Mouse (Mus musculus) intestine, embryonic 14.5 days (tissue): ENCODE data around the gene Smco1. TPM values are rescaled to one million over a fixed set of nuclear protein-coding genes. Genes with fewer than 3 reads are reported as not detected.
"Not testable (repeated sequence)": the region's sequence is repeated elsewhere in the genome, so short reads cannot be mapped to it uniquely, and the experiment has no call there.

ENCODE experiments used
- ATAC-seq: fragments of 200-750 bp; cut with Nextera tagmentation; replicated peaks from 2 replicates; pipeline ENCODE4 v1.8.0; 2017; ENCODE audit warnings: low read depth, moderate number of reproducible peaks, moderate TSS enrichment, moderate library complexity; ENCODE audit not compliant: low FRiP score, low TSS enrichment
- DNase-seq: peaks from one replicate; pipeline ENCODE4 v3.0.0-alpha.2; 2018; ENCODE audit warnings: low spot score
- H3K27ac ChIP-seq: fragments of 300-500 bp; sonication (generic); 2 replicates; pipeline ENCODE4 v1.5.1; 2014; ENCODE audit warnings: low read depth, mild to moderate bottlenecking, control low read depth
- H3K27me3 ChIP-seq: fragments of 300-500 bp; sonication (generic); replicated peaks from 2 replicates; pipeline ENCODE4 v1.6.1; 2014; ENCODE audit warnings: low read length, control low read depth; ENCODE audit not compliant: control insufficient read depth, insufficient read depth
- H3K36me3 ChIP-seq: fragments of 300-500 bp; sonication (generic); 2 replicates; pipeline ENCODE4 v1.6.1; 2014; ENCODE audit warnings: low read length, control low read depth; ENCODE audit not compliant: control insufficient read depth, insufficient read depth
- H3K4me1 ChIP-seq: fragments of 300-500 bp; sonication (generic); replicated peaks from 2 replicates; pipeline ENCODE4 v1.6.1; 2014; ENCODE audit warnings: low read length, control low read depth, mixed read lengths; ENCODE audit not compliant: control insufficient read depth, insufficient read depth
- H3K4me2 ChIP-seq: fragments of 300-500 bp; sonication (generic); 2 replicates; pipeline ENCODE4 v1.6.1; 2014; ENCODE audit warnings: low read length
- H3K4me3 ChIP-seq: fragments of 300-500 bp; sonication (generic); 2 replicates; pipeline ENCODE4 v1.5.1; 2014; ENCODE audit warnings: low read depth, low read length, control low read depth, mixed read lengths
- H3K9ac ChIP-seq: fragments of 300-500 bp; sonication (generic); 2 replicates; pipeline ENCODE4 v1.6.1; 2014; ENCODE audit warnings: mild to moderate bottlenecking, low read length
- H3K9me3 ChIP-seq: fragments of 300-500 bp; sonication (generic); 2 replicates; pipeline ENCODE4 v1.6.1; 2016; ENCODE audit warnings: low read length, control low read depth; ENCODE audit not compliant: control insufficient read depth
- WGBS: fragments of 180-500 bp; shearing (Covaris S2); extraction: QIAGEN DNeasy Blood & Tissue Kit; methylation state at CpG from one replicate; pipeline ENCODE4 v1.1.7; 2014; 5-methylcytosine and 5-hydroxymethylcytosine counted together
- polyA plus RNA-seq: library from polyadenylated mRNA; unstranded; fragments of >200 nt; fragmentation: Nextera tagmentation; extraction: Ambion mirVana; gene quantifications from 2 replicates; pipeline ENCODE4 v1.2.1, GENCODE M21; 2014

The Smco1 gene
- polyA plus RNA-seq, 1 experiment from 2014 or later = not detected

DNA sequence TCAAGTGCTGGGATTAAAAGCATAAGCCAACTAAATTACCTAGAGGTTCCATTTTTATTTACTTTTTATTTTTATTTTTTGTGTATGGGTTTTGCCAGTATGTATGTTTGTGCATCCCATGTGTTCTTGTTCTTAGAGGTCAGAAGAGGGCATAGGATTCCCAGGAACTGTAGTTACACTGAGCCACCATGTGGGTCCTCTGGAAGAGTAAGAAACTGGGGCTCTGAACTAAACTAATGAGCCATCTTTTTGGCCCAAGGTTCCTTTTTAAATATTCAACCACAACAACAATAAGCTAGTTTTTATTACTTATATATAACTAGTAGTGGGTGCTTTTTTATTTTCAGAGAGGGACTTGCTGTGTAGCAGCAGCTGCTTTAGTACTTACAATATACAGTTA, 11.3 kb downstream of the Smco1 start:
- Histone ChIP-seq H3K36me3 (peaks cover 60% of the 10 kb centered on the region), H3K4me3 (no peak overlapping the region), H3K9me3 (peaks cover 7% of the 10 kb centered on the region; the same call in 1 of the 2 replicates), H3K9ac (no peak overlapping the region), H3K4me2 (no peak overlapping the region), H3K27ac (no peak overlapping the region), H3K27me3 (no peaks in the 10 kb centered on the region), H3K4me1 (peaks cover 7% of the 10 kb centered on the region)
- no peak for ATAC-seq
- DNase-seq = no peak

DNA sequence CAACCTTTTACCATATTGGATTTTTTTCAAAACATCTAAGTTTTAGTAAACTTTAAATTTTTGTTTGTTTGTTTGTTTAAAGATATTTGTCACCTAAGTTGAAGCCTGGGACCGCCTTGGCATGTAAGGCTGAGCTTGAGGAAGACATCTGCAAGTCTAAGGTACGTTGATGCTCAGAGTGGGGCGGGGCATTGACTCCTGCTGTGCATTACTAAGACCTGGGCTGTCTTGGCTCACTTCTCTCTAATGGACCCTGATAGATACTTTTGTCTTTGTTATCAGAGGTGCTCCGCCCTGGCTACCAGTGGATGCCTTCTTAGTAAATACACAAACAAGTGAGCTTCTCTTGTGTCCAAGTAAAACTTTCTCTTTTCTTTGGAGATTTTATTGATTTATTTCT, 20.6 kb downstream of the Smco1 start:
- Histone ChIP-seq H3K36me3 (peaks cover 59% of the 10 kb centered on the region), H3K9me3 (0 out of 2 replicates have a peak, but pooled peaks cover 4% of the 10 kb centered on the region), H3K4me3 (no peak overlapping the region), H3K9ac (no peak overlapping the region), H3K4me1 (no peaks in the 10 kb centered on the region), H3K27me3 (no peaks in the 10 kb centered on the region), H3K27ac (no peak overlapping the region), H3K4me2 (no peak overlapping the region)
- 92% methylated on average over 4 of the region's 4 CpGs for WGBS
- ATAC-seq = no peak
- no peak for DNase-seq

- H3K9ac ChIP-seq, H3K9me3 ChIP-seq, H3K4me1 ChIP-seq, H3K4me3 ChIP-seq, H3K27ac ChIP-seq, H3K27me3 ChIP-seq, H3K4me2 ChIP-seq, DNase-seq, ATAC-seq: not testable (repeated sequence)
- WGBS = 96% methylated on average over 4 of the region's 4 CpGs
- H3K36me3 ChIP-seq = peaks cover 45% of the 10 kb centered on the region
Measured at GRCm38 (mm10) chr16:32299617-32300016, 28.3 kb downstream of the Smco1 start.

GRCm38 (mm10) chr16:32303046-32303445, 31.8 kb downstream of the Smco1 start:
- no peak overlapping the region for H3K4me3 ChIP-seq
- no peaks in the 10 kb centered on the region for H3K9me3 ChIP-seq
- H3K27ac ChIP-seq = no peak overlapping the region
- no peak for DNase-seq
- 50% methylated on average over 1 of the region's 1 CpGs for WGBS
- no peak overlapping the region for H3K9ac ChIP-seq
- no peak for ATAC-seq
- H3K4me1 ChIP-seq = no peaks in the 10 kb centered on the region
- no peak overlapping the region for H3K4me2 ChIP-seq
- H3K36me3 ChIP-seq = peaks cover 21% of the 10 kb centered on the region
- no peaks in the 10 kb centered on the region for H3K27me3 ChIP-seq

DNA sequence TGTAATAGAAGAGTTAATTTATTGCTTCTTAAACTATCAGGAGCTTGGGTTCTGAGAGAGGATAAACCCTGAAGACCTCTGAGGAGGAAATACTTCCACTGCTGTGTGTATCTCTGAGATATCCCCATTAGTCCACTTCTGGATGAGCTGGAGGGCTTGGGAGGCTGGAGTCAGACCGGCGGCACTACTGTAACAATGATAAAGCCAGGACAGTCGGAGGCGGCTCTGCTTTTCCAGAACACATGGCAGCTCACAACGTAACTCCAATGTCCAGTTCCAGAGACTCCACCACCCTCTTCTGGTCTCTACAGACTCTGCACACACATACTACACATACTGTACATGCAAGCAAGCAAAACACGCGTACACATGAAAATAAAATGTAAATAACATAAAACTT, 32.6 kb downstream of the Smco1 start:
- H3K9ac ChIP-seq = no peak overlapping the region
- no peak overlapping the region for H3K27ac ChIP-seq
- H3K27me3 ChIP-seq = no peaks in the 10 kb centered on the region
- no peak overlapping the region for H3K4me3 ChIP-seq
- no peak overlapping the region for H3K4me2 ChIP-seq
- no peaks in the 10 kb centered on the region for H3K9me3 ChIP-seq
- H3K36me3 ChIP-seq = peaks cover 13% of the 10 kb centered on the region
- H3K4me1 ChIP-seq = no peaks in the 10 kb centered on the region
- ATAC-seq (no peak), DNase-seq (no peak)
- WGBS = 96% methylated on average over 7 of the region's 7 CpGs

- WGBS = 85% methylated on average over 4 of the region's 4 CpGs
- H3K4me1 ChIP-seq = no peaks in the 10 kb centered on the region
- H3K27me3 ChIP-seq = no peaks in the 10 kb centered on the region
- no peak overlapping the region for H3K4me3 ChIP-seq
- H3K36me3 ChIP-seq = no peaks in the 10 kb centered on the region
- H3K9ac ChIP-seq = no peak overlapping the region
- H3K4me2 ChIP-seq = no peak overlapping the region
- no peaks in the 10 kb centered on the region for H3K9me3 ChIP-seq
- no peak for ATAC-seq
- no peak overlapping the region for H3K27ac ChIP-seq
- DNase-seq = no peak
Measured at GRCm38 (mm10) chr16:32311970-32312369, 40.7 kb downstream of the Smco1 start.

DNA sequence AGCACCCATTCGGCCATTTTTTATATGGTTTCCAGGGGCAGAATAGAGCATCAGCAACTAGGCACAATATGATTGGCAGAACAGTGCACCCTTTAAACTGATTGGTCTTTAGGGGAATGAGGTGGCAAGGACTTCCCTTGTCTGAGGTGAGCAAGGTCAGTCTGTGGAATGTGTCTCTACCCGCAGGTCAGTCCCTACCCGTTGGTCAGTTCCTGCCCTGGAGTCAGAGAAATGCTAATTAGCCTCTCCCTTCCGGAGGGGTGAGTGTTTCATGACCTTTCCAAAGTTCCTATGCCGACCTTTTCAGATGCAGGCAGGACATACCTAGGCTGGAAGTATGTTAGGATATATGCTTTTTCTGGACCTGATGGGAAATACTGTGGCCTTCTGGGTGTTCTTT, 41.1 kb downstream of the Smco1 start:
- H3K9me3 ChIP-seq = no peaks in the 10 kb centered on the region
- H3K36me3 ChIP-seq = no peaks in the 10 kb centered on the region
- no peak overlapping the region for H3K4me2 ChIP-seq
- H3K9ac ChIP-seq = no peak overlapping the region
- ATAC-seq (no peak), DNase-seq (no peak)
- H3K4me3 ChIP-seq = no peak overlapping the region
- no peaks in the 10 kb centered on the region for H3K27me3 ChIP-seq
- H3K4me1 ChIP-seq = no peaks in the 10 kb centered on the region
- no peak overlapping the region for H3K27ac ChIP-seq
- WGBS = 36% methylated on average over 5 of the region's 5 CpGs

GRCm38 (mm10) chr16:32312859-32313258, 41.6 kb downstream of the Smco1 start:
- Histone ChIP-seq H3K27ac (no peak overlapping the region), H3K4me1 (no peaks in the 10 kb centered on the region), H3K27me3 (no peaks in the 10 kb centered on the region), H3K36me3 (no peaks in the 10 kb centered on the region), H3K4me3 (no peak overlapping the region), H3K4me2 (no peak overlapping the region), H3K9ac (no peak overlapping the region), H3K9me3 (no peaks in the 10 kb centered on the region)
- ATAC-seq (no peak), DNase-seq (no peak)
- WGBS = 57% methylated on average over 4 of the region's 4 CpGs

GRCm38 (mm10) chr16:32316601-32317000, 45.3 kb downstream of the Smco1 start:
- no peak overlapping the region for H3K9ac ChIP-seq
- no peak for ATAC-seq
- no peak for DNase-seq
- no peak overlapping the region for H3K4me2 ChIP-seq
- H3K9me3 ChIP-seq = no peaks in the 10 kb centered on the region
- no peaks in the 10 kb centered on the region for H3K27me3 ChIP-seq
- no peaks in the 10 kb centered on the region for H3K36me3 ChIP-seq
- H3K4me3 ChIP-seq = no peak overlapping the region
- H3K4me1 ChIP-seq = no peaks in the 10 kb centered on the region
- 74% methylated on average over 2 of the region's 2 CpGs for WGBS
- no peak overlapping the region for H3K27ac ChIP-seq
